Mouse (Mus musculus): ENCODE results near the gene 4933409G03Rik. TPM values are rescaled to one million over a fixed set of nuclear protein-coding genes. Genes with fewer than 3 reads are reported as not detected.
A peak's percentile ranks its signal among the peaks of the same experiment; 100 is the strongest.
"Not testable (repeated sequence)": the region's sequence is repeated elsewhere in the genome, so short reads cannot be mapped to it uniquely, and the experiment has no call there.

4933409G03Rik gene
- total RNA-seq (2021) = not detected
- long read RNA-seq, experiment 1 = 0 reads
- long read RNA-seq, experiment 2 = 0 reads

DNA sequence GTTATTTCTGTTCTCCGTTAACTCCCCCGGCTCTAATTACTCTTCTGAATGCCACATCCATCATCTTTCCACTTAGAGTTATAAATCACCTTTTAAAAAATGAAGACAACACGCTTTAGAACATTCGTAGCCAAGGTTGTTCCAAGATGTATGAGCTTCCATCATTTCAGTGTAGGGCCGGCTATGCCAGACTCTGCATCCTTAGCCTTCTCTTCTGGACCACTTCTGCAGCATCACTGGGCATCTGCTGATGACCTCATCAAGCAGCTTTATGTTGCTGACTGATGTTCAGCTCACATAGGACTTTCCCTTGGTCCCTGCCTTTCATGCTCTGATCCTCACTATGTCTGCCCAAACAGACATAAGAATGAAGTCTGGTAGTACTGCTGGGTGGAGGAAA is at the start of gene 4933409G03Rik:
4933409G03Rik (plus strand) TSS at position 301 of the 400 bp plus-strand sequence.
- no peak for DNase-seq

DNA sequence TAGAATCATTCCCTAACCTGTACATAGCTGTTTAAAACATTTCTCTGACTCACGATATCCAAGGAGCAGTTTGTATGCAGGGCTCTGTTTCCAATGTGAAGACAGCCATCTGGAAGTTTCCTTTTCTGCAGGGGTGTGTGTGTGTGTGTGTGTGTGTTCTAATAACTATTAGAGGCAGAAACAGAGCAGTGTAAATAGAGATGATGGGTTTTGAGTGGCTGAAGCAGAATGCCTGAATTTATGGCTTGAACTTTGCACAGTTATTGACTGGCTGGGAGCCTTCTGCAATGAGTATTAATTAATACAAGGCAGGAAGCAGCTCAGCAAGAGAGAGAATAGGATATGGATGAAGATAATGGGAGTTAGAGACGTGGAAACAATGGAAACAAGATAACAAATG is 38.0 kb upstream of the 4933409G03Rik start:
- DNase-seq = no peak

- DNase-seq = no peak
Measured at GRCm38 (mm10) chr2:68560821-68561220, 21.4 kb upstream of the 4933409G03Rik start.

DNA sequence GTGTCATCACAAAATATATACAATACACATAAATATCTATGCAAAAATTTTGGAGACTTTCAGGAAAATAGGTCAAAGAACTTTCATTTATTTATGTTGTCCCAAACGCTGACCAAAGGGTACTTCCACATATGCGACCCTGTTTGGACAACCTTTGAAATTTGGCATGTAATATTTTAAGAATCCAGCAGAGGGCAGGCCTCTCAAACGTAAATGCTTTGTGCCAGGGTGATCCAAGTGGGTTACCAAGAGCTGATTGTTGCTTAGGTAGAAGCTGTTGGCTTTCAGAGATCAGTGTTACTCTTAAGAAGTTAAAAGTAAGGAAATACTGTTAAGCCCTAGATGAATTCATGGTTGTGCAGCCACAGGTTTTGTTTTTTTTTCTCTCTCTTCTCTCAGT is 18.9 kb upstream of the 4933409G03Rik start:
- DNase-seq = no peak

DNA sequence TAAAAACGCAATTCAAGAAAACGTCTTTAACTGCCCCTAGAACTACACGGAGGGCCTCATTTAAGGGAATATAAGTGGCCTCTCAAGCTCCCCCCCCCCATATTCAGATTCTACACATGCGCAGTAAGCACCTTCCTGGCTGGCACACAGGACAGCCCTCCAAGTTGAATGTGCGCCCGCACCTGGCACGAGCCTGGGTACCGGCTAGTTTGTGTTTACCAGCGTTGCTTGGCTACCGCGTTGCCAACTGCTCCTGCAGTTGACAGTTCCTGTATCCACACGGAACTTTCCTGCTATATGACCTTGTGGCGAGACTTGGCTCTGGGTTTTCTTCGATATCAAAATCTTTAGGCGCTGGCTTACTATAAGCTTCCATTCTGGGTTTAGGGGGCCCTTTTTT is 13.9 kb upstream of the 4933409G03Rik start:
- DNase-seq = peak; percentile 48

DNA sequence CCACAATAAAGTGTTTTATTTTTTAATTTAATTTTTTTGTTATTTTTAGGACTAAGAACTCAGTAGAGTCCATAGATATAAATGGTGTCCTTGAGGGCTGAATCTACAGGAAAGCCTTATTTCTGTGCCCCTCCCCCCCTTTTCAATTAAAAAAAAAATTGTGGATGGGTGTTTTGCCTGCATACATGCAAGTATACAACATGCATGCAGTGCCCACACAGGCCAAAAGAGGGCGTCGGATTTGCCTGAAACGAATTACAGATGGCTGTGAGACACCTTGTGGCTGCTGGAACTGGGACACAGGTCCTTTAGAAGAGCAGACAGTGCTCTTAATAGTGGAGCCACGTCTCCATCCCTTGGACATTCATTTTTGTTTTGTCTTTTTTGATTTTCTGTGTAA is 9.9 kb upstream of the 4933409G03Rik start:
- peak; percentile 15 for DNase-seq

DNA sequence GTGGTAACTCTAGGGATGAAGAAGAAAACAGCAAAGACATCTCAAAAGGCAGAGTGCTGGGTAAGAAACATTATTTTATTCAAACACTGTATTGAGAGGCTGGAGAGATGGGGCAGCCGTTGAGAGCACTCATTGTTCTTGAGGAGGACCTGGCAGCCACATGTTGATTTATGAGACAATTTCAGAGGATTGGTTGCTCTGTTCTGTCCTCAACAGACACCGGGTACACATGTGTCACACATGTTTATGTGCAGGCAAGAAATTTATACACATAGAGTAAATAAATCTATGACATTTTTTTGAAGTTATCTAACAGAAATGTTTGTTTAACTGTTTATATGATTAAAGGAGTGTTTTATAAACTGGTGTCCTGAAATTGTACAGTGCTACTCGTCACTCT is 10.6 kb downstream of the 4933409G03Rik start:
- no peak for DNase-seq

DNA sequence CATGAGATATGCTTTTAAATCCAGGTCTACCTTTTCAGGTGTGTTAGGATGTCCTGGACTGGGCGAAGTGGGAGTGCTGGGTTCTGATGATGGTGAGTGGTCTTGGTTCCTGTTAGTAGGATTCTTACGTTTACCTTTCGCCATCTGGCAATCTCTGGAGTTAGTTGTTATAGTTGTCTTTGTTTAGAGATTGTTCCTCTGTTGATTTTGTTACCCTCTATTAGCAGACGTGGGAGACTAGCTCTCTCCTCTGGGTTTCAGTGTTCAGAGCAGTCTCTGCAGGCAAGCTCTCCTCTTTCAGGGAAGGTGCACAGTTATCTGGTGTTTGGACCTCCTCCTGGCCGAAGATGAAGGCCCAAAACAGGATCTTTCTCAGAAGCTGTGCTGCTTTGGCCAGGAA is 74.0 kb downstream of the 4933409G03Rik start, which contains the start of gene 4932414N04Rik:
4932414N04Rik (plus strand) TSS at position 301 of the 400 bp plus-strand sequence.
- not testable (repeated sequence) for DNase-seq

Other genes starting within 250 kb of the 4933409G03Rik start
- 10 to 100 TPM; 15.0 to 17.6 TPM for gene Stk39, start 110.1 kb upstream of the 4933409G03Rik start, total RNA-seq (2021)
- not detected for gene 4932414N04Rik, start 74.1 kb downstream of the 4933409G03Rik start, total RNA-seq (2021)